Mouse (Mus musculus): ENCODE data around the gene Ggcx. TPM values are rescaled to one million over a fixed set of nuclear protein-coding genes. Genes with fewer than 3 reads are reported as not detected.

Gene Ggcx
- polyA plus RNA-seq, 1 experiment from 2014 or later, result 10.9 TPM

DNA sequence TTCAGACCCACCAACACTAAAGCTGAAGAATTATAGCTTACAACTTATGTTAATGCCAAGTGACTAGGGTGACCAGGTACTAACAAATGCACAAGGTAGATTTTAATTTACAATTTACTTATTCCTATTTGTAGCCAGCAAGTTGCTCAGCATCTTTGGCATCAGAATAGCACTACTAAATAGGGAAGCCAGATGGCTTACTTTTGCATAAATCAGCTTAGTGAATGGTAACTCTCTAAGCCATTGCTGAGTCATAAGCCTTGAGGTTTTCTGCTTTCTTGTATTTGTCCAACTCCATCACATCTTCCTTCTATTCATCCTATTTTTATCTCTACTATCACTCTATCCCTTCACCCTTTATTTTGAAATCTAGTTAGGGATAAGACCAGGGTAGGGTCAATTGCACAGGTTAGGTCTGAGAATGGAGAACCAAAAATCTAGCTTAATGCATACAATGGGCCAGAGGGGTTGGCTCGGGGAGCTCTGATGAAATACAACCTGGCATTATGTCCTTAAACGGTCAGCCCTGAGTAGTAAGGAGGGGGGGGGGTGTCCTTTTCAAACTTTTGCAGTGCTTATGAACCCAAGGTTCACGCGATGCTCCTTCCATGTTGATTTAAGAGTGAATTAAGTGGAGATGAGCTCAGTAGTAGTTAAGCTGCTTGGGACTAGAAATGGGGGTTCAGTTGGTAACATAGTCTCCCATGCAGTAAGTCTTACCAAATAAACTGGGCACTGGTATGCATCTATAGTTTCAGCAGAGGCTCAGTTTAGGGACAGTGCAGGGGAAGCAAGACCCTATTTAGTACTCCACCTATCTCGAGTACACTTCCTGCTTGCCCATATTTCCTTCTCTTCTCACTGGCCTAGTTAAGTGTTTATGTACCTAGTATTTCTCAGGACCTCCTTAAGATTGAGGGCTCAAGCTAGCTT, 17.1 kb downstream of the Ggcx start:
- H3K27me3 ChIP-seq (ENCODE audit: control insufficient read depth, insufficient read depth, low read length), result no peaks in the 10 kb centered on the region
- peaks cover 93% of the 10 kb centered on the region for H3K36me3 ChIP-seq (replicated peaks; ENCODE audit: control insufficient read depth, insufficient read depth)
- 35% methylated on average over 5 of the region's 5 CpGs for WGBS

DNA sequence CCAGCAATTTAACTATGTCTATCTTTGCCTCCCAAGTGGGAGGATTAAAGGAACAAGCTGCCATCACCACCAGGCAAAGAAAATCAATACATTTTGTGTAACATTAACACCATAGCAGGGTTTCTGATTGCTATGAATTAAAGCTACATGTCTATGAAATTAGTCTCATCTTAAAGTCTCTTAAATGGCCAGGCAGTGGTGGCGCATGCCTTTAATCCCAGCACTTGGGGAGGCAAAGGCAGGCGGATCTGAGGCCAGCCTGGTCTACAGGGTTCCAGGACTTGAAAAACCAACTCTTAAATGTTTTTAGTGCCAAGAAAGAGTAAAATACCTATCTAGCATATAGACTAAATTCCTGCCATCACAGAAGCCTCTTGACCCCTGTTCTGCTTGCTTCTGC, 18.0 kb downstream of the Ggcx start:
- Histone ChIP-seq H3K4me2 (replicated peaks) (no peak overlapping the region), H3K27ac (no peak overlapping the region), H3K9me3 (ENCODE audit: control insufficient read depth, low read length) (no peaks in the 10 kb centered on the region), H3K4me1 (replicated peaks; ENCODE audit: control insufficient read depth, insufficient read depth, low read length) (peaks cover 10% of the 10 kb centered on the region; the same call in 1 of the 2 replicates), H3K9ac (no peak overlapping the region), H3K36me3 (replicated peaks; ENCODE audit: control insufficient read depth, insufficient read depth) (peaks cover 100% of the 10 kb centered on the region), H3K4me3 (replicated peaks; ENCODE audit: low read length) (no peak overlapping the region), H3K27me3 (ENCODE audit: control insufficient read depth, insufficient read depth, low read length) (no peaks in the 10 kb centered on the region)
- DNase-seq (ENCODE audit: low spot score) (no peak), ATAC-seq (ENCODE audit: low FRiP score) (no peak)
- WGBS, result 85% methylated on average over 2 of the region's 2 CpGs

More for the DNA sequence above, 17.1 kb downstream of the Ggcx start:
- Histone ChIP-seq H3K27ac (0 out of 2 replicates have a peak overlapping the region, but pooled peaks have one; percentile 5), H3K9me3 (ENCODE audit: control insufficient read depth, low read length) (no peaks in the 10 kb centered on the region), H3K4me3 (replicated peaks; ENCODE audit: low read length) (no peak overlapping the region), H3K9ac (no peak overlapping the region), H3K4me2 (replicated peaks) (no peak overlapping the region), H3K4me1 (replicated peaks; ENCODE audit: control insufficient read depth, insufficient read depth, low read length) (peaks cover under 1% of the 10 kb centered on the region; the same call in 1 of the 2 replicates)
- peak; percentile 37; the same call in 1 of the 2 replicates for ATAC-seq (ENCODE audit: low FRiP score)
- DNase-seq (ENCODE audit: low spot score), result no peak

DNA sequence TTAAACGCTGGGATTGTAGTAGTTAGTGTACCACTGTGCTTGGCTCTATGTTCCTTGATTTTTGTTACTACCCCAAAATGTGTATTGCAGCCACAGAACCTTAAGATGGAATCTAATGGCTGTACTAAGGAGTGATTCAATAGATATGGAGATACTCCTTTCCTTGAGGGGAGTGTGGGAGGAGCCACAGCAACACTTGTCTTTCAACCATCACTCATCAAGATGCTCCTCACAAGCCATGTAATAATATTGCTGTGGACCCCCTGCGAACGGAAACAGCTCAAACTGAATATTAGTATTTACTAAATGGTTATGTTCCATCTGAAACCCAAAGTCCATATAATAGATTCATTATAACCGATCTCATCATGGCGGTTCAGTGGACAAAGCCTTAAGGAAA, 24.1 kb downstream of the Ggcx start:
- Histone ChIP-seq H3K4me2 (replicated peaks) (peak overlapping the region; percentile 99), H3K27me3 (ENCODE audit: control insufficient read depth, insufficient read depth, low read length) (no peaks in the 10 kb centered on the region), H3K4me3 (replicated peaks; ENCODE audit: low read length) (peak overlapping the region; percentile 91), H3K4me1 (replicated peaks; ENCODE audit: control insufficient read depth, insufficient read depth, low read length) (peaks cover 37% of the 10 kb centered on the region), H3K9ac (peak overlapping the region; percentile 100), H3K9me3 (ENCODE audit: control insufficient read depth, low read length) (no peaks in the 10 kb centered on the region), H3K27ac (peak overlapping the region; percentile 100; the same call in 1 of the 2 replicates), H3K36me3 (replicated peaks; ENCODE audit: control insufficient read depth, insufficient read depth) (peaks cover 44% of the 10 kb centered on the region)
- no peak for ATAC-seq (ENCODE audit: low FRiP score)
- no peak for DNase-seq (ENCODE audit: low spot score)
- 4% methylated on average over 5 of the region's 5 CpGs for WGBS

DNA sequence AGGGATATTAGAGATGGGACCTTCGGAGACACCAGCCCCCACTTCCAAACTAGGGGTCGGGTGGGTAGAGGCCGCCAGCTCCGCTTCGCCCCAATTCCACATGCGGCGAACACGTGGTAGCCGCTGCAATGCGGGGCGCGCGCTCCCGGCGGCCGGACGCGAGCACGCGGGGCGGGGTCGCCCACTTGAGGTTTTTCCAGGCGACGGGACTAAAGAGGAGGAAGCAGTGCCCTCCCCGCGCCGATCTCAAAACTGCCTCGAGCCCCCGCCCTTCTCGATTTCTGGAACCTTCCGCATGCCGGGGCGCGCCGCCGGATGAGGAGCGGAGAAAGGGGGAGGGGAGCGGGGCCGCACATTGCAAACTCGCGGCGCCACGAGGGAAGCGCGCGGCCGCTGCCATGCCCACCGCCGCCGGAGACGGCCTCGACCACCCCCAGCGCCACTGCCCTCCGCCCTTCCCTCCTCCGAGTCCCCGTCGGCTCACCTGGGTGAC, 24.8 kb downstream of the Ggcx start:
- Histone ChIP-seq H3K36me3 (replicated peaks; ENCODE audit: control insufficient read depth, insufficient read depth) (peaks cover 37% of the 10 kb centered on the region), H3K27me3 (ENCODE audit: control insufficient read depth, insufficient read depth, low read length) (no peaks in the 10 kb centered on the region), H3K4me3 (replicated peaks; ENCODE audit: low read length) (peak overlapping the region; percentile 91), H3K27ac (peak overlapping the region; percentile 100), H3K4me1 (replicated peaks; ENCODE audit: control insufficient read depth, insufficient read depth, low read length) (peaks cover 37% of the 10 kb centered on the region), H3K9ac (peak overlapping the region; percentile 100), H3K4me2 (replicated peaks) (peak overlapping the region; percentile 99), H3K9me3 (ENCODE audit: control insufficient read depth, low read length) (no peaks in the 10 kb centered on the region)
- WGBS, result under 1% methylated on average over 50 of the region's 57 CpGs
- ATAC-seq (ENCODE audit: low FRiP score) (peak; percentile 29), DNase-seq (ENCODE audit: low spot score) (peak; percentile 79)

DNA sequence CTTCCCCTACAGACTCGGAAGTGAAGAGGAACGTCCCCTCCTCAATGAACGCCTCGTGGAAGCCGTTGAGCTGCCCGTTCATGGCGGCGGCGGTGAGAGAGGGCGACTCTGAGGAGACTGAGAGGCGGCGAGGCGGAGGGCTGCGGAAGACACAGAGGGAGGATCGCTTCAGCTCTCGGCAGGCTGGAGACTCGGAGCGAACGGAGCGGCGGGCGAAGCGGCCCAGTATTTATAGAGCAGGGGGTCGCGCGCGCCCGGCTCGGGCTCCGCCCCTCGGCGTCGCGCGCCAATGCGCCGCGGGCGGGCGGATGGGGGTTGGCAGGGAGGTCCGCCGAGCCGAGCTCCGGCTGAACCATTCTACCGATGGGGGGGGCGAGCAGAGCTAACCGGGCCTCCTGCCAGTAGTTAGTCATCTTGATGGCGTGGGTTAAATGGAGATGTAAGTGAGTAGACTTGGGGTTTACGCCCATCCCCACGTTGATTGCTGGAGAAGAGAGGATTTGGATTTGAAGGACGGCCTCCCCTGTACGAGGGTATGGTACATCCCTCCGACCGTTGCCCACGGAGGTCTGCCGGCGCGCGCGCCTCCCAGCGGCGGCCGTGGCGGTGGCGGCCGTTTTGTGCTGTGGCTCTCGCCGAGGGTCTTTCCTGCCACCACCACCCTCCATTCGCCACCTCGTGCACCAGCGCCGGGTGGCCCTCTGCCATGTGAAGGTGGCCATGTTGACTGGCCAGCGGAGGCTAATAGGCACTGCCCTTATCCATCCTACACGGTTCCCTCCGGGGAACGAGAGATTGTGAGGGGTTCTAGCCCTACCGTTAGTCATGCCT, 25.5 kb downstream of the Ggcx start, which contains the start of gene Mat2a:
TSS of gene Mat2a (minus strand) at position 204 of the 831 bp plus-strand sequence.
- DNase-seq (ENCODE audit: low spot score) (peak; percentile 98), ATAC-seq (ENCODE audit: low FRiP score) (peak; percentile 92)
- Histone ChIP-seq H3K4me2 (replicated peaks) (peak within 1 kb of the TSS; percentile 99), H3K27ac (peak within 1 kb of the TSS; percentile 100), H3K4me3 (replicated peaks; ENCODE audit: low read length) (peak within 1 kb of the TSS; percentile 91), H3K9ac (peak within 1 kb of the TSS; percentile 100), H3K4me1 (replicated peaks; ENCODE audit: control insufficient read depth, insufficient read depth, low read length) (peaks cover 37% of the 10 kb centered on the region), H3K27me3 (ENCODE audit: control insufficient read depth, insufficient read depth, low read length) (no peaks in the 10 kb centered on the region), H3K9me3 (ENCODE audit: control insufficient read depth, low read length) (no peaks in the 10 kb centered on the region), H3K36me3 (replicated peaks; ENCODE audit: control insufficient read depth, insufficient read depth) (peaks cover 30% of the 10 kb centered on the region)
- under 1% methylated on average over 74 of the region's 77 CpGs for WGBS

DNA sequence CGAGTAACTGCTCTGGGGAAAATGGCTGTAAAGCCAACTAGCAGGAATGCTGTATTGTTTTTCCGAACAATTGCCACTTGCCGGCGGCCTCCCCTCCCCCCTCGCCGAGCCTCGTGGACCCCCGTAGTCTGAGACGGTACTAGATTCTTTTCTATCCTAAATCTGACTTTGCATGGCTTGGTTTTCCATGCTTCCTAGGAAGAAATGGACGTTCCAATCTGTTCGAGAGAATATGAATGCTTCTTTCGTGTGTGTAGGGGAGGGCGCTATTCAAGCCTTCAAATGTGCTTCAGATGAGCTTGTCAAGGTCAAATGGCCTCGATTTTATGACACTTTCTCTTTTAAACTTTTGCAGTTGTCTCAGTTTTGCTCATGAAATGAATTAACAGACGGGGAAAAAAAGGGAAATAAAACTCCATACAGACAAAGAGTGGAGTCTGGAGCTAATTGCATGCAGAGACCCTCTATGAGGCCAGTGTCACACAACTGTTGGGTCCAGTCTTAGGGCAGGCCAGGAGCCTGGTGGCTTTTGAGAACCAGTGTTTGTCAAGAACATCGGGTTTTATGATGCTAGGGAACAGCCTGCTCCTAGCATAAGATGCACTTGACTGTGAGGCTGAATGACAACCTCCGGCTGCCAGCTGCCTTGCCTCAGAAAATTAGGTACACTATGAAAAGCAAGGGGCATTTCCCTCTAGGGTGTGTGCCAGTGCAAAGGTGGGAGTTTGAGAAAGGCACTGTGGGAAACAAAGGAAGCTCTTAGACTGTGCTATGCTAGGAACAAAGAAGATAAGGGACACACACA, 26.3 kb downstream of the Ggcx start:
- H3K9me3 ChIP-seq (ENCODE audit: control insufficient read depth, low read length), result no peaks in the 10 kb centered on the region
- H3K4me3 ChIP-seq (replicated peaks; ENCODE audit: low read length), result peak overlapping the region; percentile 91
- ATAC-seq (ENCODE audit: low FRiP score) (no peak), DNase-seq (ENCODE audit: low spot score) (peak; percentile 66)
- H3K27ac ChIP-seq, result peak overlapping the region; percentile 100
- H3K36me3 ChIP-seq (replicated peaks; ENCODE audit: control insufficient read depth, insufficient read depth), result peaks cover 22% of the 10 kb centered on the region
- peaks cover 37% of the 10 kb centered on the region for H3K4me1 ChIP-seq (replicated peaks; ENCODE audit: control insufficient read depth, insufficient read depth, low read length)
- H3K27me3 ChIP-seq (ENCODE audit: control insufficient read depth, insufficient read depth, low read length), result no peaks in the 10 kb centered on the region
- H3K9ac ChIP-seq, result peak overlapping the region; percentile 100
- 8% methylated on average over 17 of the region's 17 CpGs for WGBS
- H3K4me2 ChIP-seq (replicated peaks), result peak overlapping the region; percentile 99

DNA sequence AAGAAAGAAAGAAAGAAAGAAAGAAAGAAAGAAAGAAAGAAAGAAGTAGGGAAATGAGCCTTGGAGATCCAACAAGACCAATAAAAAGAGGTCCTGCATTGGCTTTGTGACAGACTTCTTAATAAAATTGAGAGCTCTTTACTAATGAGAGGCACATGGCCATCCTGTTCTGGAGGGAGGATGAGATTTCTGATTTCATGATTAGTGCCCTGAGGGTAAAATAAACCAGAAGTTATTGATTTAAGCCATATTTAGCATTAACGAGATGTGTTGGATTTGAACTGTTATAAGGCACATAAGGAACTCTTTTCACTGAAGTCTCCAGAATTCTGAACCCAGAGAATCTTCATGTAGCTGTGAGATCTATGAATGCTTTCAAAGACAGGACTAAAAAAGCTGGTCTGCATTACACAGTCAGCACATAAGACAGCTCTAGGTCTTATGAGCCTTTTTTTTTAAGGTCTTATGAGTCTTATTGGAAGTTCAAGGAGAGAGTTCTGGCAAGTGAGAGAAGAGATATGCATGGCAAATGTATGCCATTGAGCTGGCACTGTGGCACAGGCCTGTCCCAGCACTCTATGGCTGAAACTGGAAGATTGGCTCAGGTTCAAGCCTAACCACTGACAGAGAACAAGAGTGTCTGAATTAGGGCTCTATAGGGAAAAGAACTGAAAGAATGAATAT, 29.0 kb downstream of the Ggcx start:
- Histone ChIP-seq H3K9ac (no peak overlapping the region), H3K4me1 (replicated peaks; ENCODE audit: control insufficient read depth, insufficient read depth, low read length) (peaks cover 18% of the 10 kb centered on the region), H3K4me3 (replicated peaks; ENCODE audit: low read length) (no peak overlapping the region), H3K27me3 (ENCODE audit: control insufficient read depth, insufficient read depth, low read length) (no peaks in the 10 kb centered on the region), H3K4me2 (replicated peaks) (no peak overlapping the region), H3K36me3 (replicated peaks; ENCODE audit: control insufficient read depth, insufficient read depth) (no peaks in the 10 kb centered on the region), H3K9me3 (ENCODE audit: control insufficient read depth, low read length) (no peaks in the 10 kb centered on the region), H3K27ac (no peak overlapping the region)
- ATAC-seq (ENCODE audit: low FRiP score) (no peak), DNase-seq (ENCODE audit: low spot score) (no peak)
- WGBS, result 87% methylated on average over 1 of the region's 1 CpGs

DNA sequence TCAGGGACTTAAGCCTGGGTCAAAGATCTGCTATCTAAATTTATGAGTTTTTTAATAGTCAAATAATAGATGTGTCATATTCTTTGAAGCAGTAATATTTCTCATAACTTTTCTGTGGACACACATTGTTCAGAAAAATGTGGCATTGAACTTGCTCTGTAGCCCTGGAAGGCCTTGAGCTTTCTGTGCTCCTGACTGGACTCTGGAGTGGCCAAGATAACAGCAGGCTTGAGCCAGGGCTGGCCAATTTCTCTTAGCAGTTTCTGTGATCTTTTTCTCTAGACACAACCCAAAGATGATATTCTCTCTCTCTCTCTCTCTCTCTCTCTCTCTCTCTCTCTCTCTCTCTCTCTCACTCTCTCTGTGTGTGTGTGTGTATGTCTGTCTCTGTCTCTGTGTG, 30.9 kb downstream of the Ggcx start:
- Histone ChIP-seq H3K27me3 (ENCODE audit: control insufficient read depth, insufficient read depth, low read length) (no peaks in the 10 kb centered on the region), H3K4me1 (replicated peaks; ENCODE audit: control insufficient read depth, insufficient read depth, low read length) (peaks cover 16% of the 10 kb centered on the region), H3K9me3 (ENCODE audit: control insufficient read depth, low read length) (no peaks in the 10 kb centered on the region), H3K27ac (no peak overlapping the region), H3K4me3 (replicated peaks; ENCODE audit: low read length) (no peak overlapping the region), H3K36me3 (replicated peaks; ENCODE audit: control insufficient read depth, insufficient read depth) (no peaks in the 10 kb centered on the region), H3K4me2 (replicated peaks) (no peak overlapping the region), H3K9ac (no peak overlapping the region)
- ATAC-seq (ENCODE audit: low FRiP score) (no peak), DNase-seq (ENCODE audit: low spot score) (no peak)
